Mouse (Mus musculus): ENCODE results near the gene Rnf24. TPM values are rescaled to one million over a fixed set of nuclear protein-coding genes. Genes with fewer than 3 reads are reported as not detected.

Gene Rnf24
- polyA plus RNA-seq, 1 experiment from 2014 or later, result 1.7 TPM

- Histone ChIP-seq H3K4me3 (ENCODE audit: low read length) (no peak overlapping the region), H3K27ac (ENCODE audit: low read length) (peak overlapping the region; percentile 74), H3K9me3 (replicated peaks; ENCODE audit: control insufficient read depth, low read length) (no peaks in the 10 kb centered on the region), H3K9ac (ENCODE audit: low read length) (peak overlapping the region; percentile 33; the same call in 1 of the 2 replicates), H3K4me2 (ENCODE audit: low read depth, low read length) (peak overlapping the region; percentile 36), H3K4me1 (ENCODE audit: control insufficient read depth, insufficient read depth, low read length) (peaks cover 10% of the 10 kb centered on the region), H3K36me3 (ENCODE audit: control insufficient read depth, insufficient read depth) (no peaks in the 10 kb centered on the region), H3K27me3 (ENCODE audit: control insufficient read depth, insufficient read depth, low read length) (no peaks in the 10 kb centered on the region)
- WGBS, result 6% methylated on average over 7 of the region's 7 CpGs
- ATAC-seq (replicated peaks; ENCODE audit: extremely low read depth, insufficient read depth, low FRiP score), result peak; percentile 79
Measured at GRCm38 (mm10) chr2:131253681-131254328, 98.9 kb downstream of the Rnf24 start.

Small RNAs within 50 kb of the gene (microRNA-seq; reads per million reads assigned to microRNA genes)
- 36.9 reads per million, percentile 40 among the genes with 10 or more reads in this experiment for gene Mir103-2

Other genes starting within 250 kb of the Rnf24 start
- gene Hspa12b, start 225.6 kb downstream of the Rnf24 start, polyA plus RNA-seq (2015; fragmentation: Nextera tagmentation; extraction: Ambion mirVana), result 11.6 and 12.8 TPM in 2 replicates
- not detected in 2 replicates for gene Gm11037, start 219.4 kb downstream of the Rnf24 start, polyA plus RNA-seq (2015; fragmentation: Nextera tagmentation; extraction: Ambion mirVana)
- gene 1700037H04Rik, start 192.8 kb downstream of the Rnf24 start, polyA plus RNA-seq (2015; fragmentation: Nextera tagmentation; extraction: Ambion mirVana), result 65.1 and 73.7 TPM in 2 replicates
- gene Cenpb, start 172.8 kb downstream of the Rnf24 start, polyA plus RNA-seq (2015; fragmentation: Nextera tagmentation; extraction: Ambion mirVana), result 7.4 and 7.9 TPM in 2 replicates
- 50.4 and 55.8 TPM in 2 replicates for gene Cdc25b, start 165.9 kb downstream of the Rnf24 start, polyA plus RNA-seq (2015; fragmentation: Nextera tagmentation; extraction: Ambion mirVana)
- gene Spef1, start 165.6 kb downstream of the Rnf24 start, polyA plus RNA-seq (2015; fragmentation: Nextera tagmentation; extraction: Ambion mirVana), result 2.0 and 2.8 TPM in 2 replicates
- gene Ap5s1, start 145.8 kb downstream of the Rnf24 start, polyA plus RNA-seq (2015; fragmentation: Nextera tagmentation; extraction: Ambion mirVana), result 40.7 and 41.9 TPM in 2 replicates
- 28.2 and 29.6 TPM in 2 replicates for gene Mavs, start 118.8 kb downstream of the Rnf24 start, polyA plus RNA-seq (2015; fragmentation: Nextera tagmentation; extraction: Ambion mirVana)
- 20.0 and 22.9 TPM in 2 replicates for gene Pank2, start 90.4 kb downstream of the Rnf24 start, polyA plus RNA-seq (2015; fragmentation: Nextera tagmentation; extraction: Ambion mirVana)
- 31.9 and 32.7 TPM in 2 replicates for gene Smox, start 138.6 kb upstream of the Rnf24 start, polyA plus RNA-seq (2015; fragmentation: Nextera tagmentation; extraction: Ambion mirVana)
- gene Adra1d, start 209.4 kb upstream of the Rnf24 start, polyA plus RNA-seq (2015; fragmentation: Nextera tagmentation; extraction: Ambion mirVana), result 1.0 and 1.5 TPM in 2 replicates

Data from heart, embryonic 16.5 days (tissue).